Mouse (Mus musculus) MEL (cell line): ENCODE results near the gene Actn1. TPM values are rescaled to one million over a fixed set of nuclear protein-coding genes. Genes with fewer than 3 reads are reported as not detected.

Experiments
- DNase-seq: peaks from one replicate; pipeline ENCODE4 v3.0.0; 2011; ENCODE audit warnings: low read depth, low spot score
- H3K27ac ChIP-seq: 2 replicates; pipeline ENCODE4 v1.5.1; 2012; ENCODE audit warnings: low read depth, mild to moderate bottlenecking, control low read depth, low read length, moderate library complexity; ENCODE audit not compliant: control insufficient read depth
- H3K27me3 ChIP-seq, 2 experiments: fragments of 150-350 bp in 1 of 2; sonication (generic) in 1 of 2; 2 replicates each; pipeline ENCODE4 v1.6.1; 2012; ENCODE audit warnings: low read length in 2 of 2, mild to moderate bottlenecking in 2 of 2, improper control_type of control experiment in 1 of 2, moderate library complexity in 1 of 2; ENCODE audit not compliant: insufficient read depth in 2 of 2, control insufficient read depth in 1 of 2
- H3K36me3 ChIP-seq, 2 experiments: 2 replicates each; pipeline ENCODE4 v1.6.1; 2012 to 2014; ENCODE audit warnings: low read length in 2 of 2, improper control_type of control experiment in 1 of 2, inconsistent platforms in 1 of 2, mild to moderate bottlenecking in 1 of 2; ENCODE audit not compliant: insufficient read depth in 2 of 2, control insufficient read depth in 1 of 2
- H3K4me1 ChIP-seq, 2 experiments: fragments of 150-350 bp in 1 of 2; sonication (generic) in 1 of 2; 2 replicates each; pipeline ENCODE4 v1.6.1; 2012; ENCODE audit warnings: low read length in 2 of 2, improper control_type of control experiment in 1 of 2, mild to moderate bottlenecking in 1 of 2; ENCODE audit not compliant: insufficient read depth in 2 of 2, control insufficient read depth in 1 of 2
- H3K4me3 ChIP-seq, 2 experiments: fragments of 150-350 bp in 1 of 2; sonication (generic) in 1 of 2; 2 replicates each; pipeline ENCODE4 v1.5.1; 2012; ENCODE audit warnings: low read depth in 2 of 2, low read length in 2 of 2, mild to moderate bottlenecking in 2 of 2, moderate library complexity in 2 of 2, control low read depth in 1 of 2, improper control_type of control experiment in 1 of 2; ENCODE audit not compliant: control insufficient read depth in 1 of 2, insufficient read depth in 1 of 2
- H3K79me2 ChIP-seq: 2 replicates; pipeline ENCODE4 v1.6.1; 2012; ENCODE audit warnings: mild to moderate bottlenecking, low read length, moderate library complexity; ENCODE audit not compliant: control insufficient read depth, poor library complexity, insufficient read depth
- H3K9ac ChIP-seq: 2 replicates; pipeline ENCODE4 v1.6.1; 2012; ENCODE audit warnings: low read depth, mild to moderate bottlenecking, control low read depth, low read length, moderate library complexity; ENCODE audit not compliant: control insufficient read depth, poor library complexity, severe bottlenecking
- H3K9me3 ChIP-seq: fragments of 150-350 bp; sonication (generic); replicated peaks from 2 replicates; pipeline ENCODE4 v1.6.1; 2012; ENCODE audit warnings: mild to moderate bottlenecking, low read length, improper control_type of control experiment, moderate library complexity; ENCODE audit not compliant: insufficient read depth
- BHLHE40 ChIP-seq: IDR thresholded peaks from 2 replicates; pipeline ENCODE4 v1.6.1; 2012; ENCODE audit warnings: low read depth, mild to moderate bottlenecking, inconsistent platforms, low read length, improper control_type of control experiment, borderline replicate concordance
- CHD1 ChIP-seq: IDR thresholded peaks from 2 replicates; pipeline ENCODE4 v1.6.1; 2012; ENCODE audit warnings: low read depth, mild to moderate bottlenecking, inconsistent platforms, low read length, improper control_type of control experiment
- CTCF ChIP-seq, 3 experiments: IDR thresholded peaks in 2 of 3; conservative IDR thresholded peaks in 1 of 3; 2 replicates each; pipeline ENCODE4 v1.5.1; 2011 to 2012; ENCODE audit warnings: low read length in 3 of 3, low read depth in 2 of 3, mild to moderate bottlenecking in 2 of 3, improper control_type of control experiment in 1 of 3, inconsistent platforms in 1 of 3, mixed read lengths in 1 of 3, moderate library complexity in 1 of 3; ENCODE audit not compliant: control insufficient read depth in 1 of 3, insufficient read depth in 1 of 3, poor library complexity in 1 of 3, severe bottlenecking in 1 of 3
- E2F4 ChIP-seq: IDR thresholded peaks from 2 replicates; pipeline ENCODE4 v1.6.1; 2011; ENCODE audit warnings: low read depth, low read length, improper control_type of control experiment, borderline replicate concordance
- GABPA ChIP-seq: IDR thresholded peaks from 2 replicates; pipeline ENCODE4 v1.6.1; 2012; ENCODE audit warnings: low read depth, mild to moderate bottlenecking, inconsistent platforms, low read length, improper control_type of control experiment, moderate library complexity
- GATA1 ChIP-seq: IDR thresholded peaks from 2 replicates; pipeline ENCODE4 v1.6.1; 2011; ENCODE audit warnings: low read depth, low read length, improper control_type of control experiment
- HCFC1 ChIP-seq: IDR thresholded peaks from 2 replicates; pipeline ENCODE4 v1.6.1; 2012; ENCODE audit warnings: low read depth, mild to moderate bottlenecking, inconsistent platforms, low read length, improper control_type of control experiment, moderate library complexity
- MAX ChIP-seq: IDR thresholded peaks from 2 replicates; pipeline ENCODE4 v1.6.1; 2011; ENCODE audit warnings: low read length, improper control_type of control experiment
- MEF2A ChIP-seq: IDR thresholded peaks from 2 replicates; pipeline ENCODE4 v1.6.1; 2014; ENCODE audit warnings: low read depth, mild to moderate bottlenecking, inconsistent platforms, low read length, improper control_type of control experiment; ENCODE audit not compliant: poor library complexity, insufficient replicate concordance, severe bottlenecking; ENCODE audit errors: extremely low read depth
- MXI1 ChIP-seq: IDR thresholded peaks from 2 replicates; pipeline ENCODE4 v1.6.1; 2011; ENCODE audit warnings: mild to moderate bottlenecking, low read depth, low read length, improper control_type of control experiment
- MYB ChIP-seq: IDR thresholded peaks from 2 replicates; pipeline ENCODE4 v1.6.1; 2011; ENCODE audit warnings: mild to moderate bottlenecking, low read depth, low read length, improper control_type of control experiment
- MYC ChIP-seq: IDR thresholded peaks from 2 replicates; pipeline ENCODE4 v1.6.1; 2011; ENCODE audit warnings: low read depth, mild to moderate bottlenecking, low read length, improper control_type of control experiment, moderate library complexity
- NELFE ChIP-seq: IDR thresholded peaks from 2 replicates; pipeline ENCODE4 v1.6.1; 2011; ENCODE audit warnings: low read depth, low read length, improper control_type of control experiment
- NRF1 ChIP-seq: IDR thresholded peaks from 2 replicates; pipeline ENCODE4 v1.6.1; 2014; ENCODE audit warnings: low read depth, mild to moderate bottlenecking, inconsistent platforms, low read length, improper control_type of control experiment, moderate library complexity; ENCODE audit not compliant: poor library complexity, insufficient read depth, severe bottlenecking
- POLR2AphosphoS5 ChIP-seq: IDR thresholded peaks from 2 replicates; pipeline ENCODE4 v1.6.1; 2012; ENCODE audit warnings: low read depth, borderline replicate concordance, mild to moderate bottlenecking, inconsistent platforms, low read length, moderate library complexity, mixed read lengths
- RAD21 ChIP-seq: IDR thresholded peaks from 2 replicates; pipeline ENCODE4 v1.6.1; 2011; ENCODE audit warnings: mild to moderate bottlenecking, low read depth, low read length, improper control_type of control experiment
- SIN3A ChIP-seq: IDR thresholded peaks from 2 replicates; pipeline ENCODE4 v1.6.1; 2012; ENCODE audit warnings: low read length, improper control_type of control experiment, inconsistent platforms
- TAL1 ChIP-seq: IDR thresholded peaks from 2 replicates; pipeline ENCODE4 v1.6.1; 2012; ENCODE audit warnings: mild to moderate bottlenecking, inconsistent platforms, low read length, moderate library complexity, mixed read lengths
- TBP ChIP-seq: IDR thresholded peaks from 2 replicates; pipeline ENCODE4 v1.8.0; 2011; ENCODE audit warnings: low read depth, low read length, improper control_type of control experiment
- UBTF ChIP-seq: IDR thresholded peaks from 2 replicates; pipeline ENCODE4 v1.6.1; 2012; ENCODE audit warnings: low read depth, mild to moderate bottlenecking, inconsistent platforms, low read length, improper control_type of control experiment, moderate library complexity, borderline replicate concordance; ENCODE audit not compliant: insufficient read depth
- USF2 ChIP-seq, 2 experiments: IDR thresholded peaks; 2 replicates each; pipeline ENCODE4 v1.6.1; 2011 to 2012; ENCODE audit warnings: improper control_type of control experiment in 2 of 2, low read length in 2 of 2, borderline replicate concordance in 1 of 2, inconsistent platforms in 1 of 2, low read depth in 1 of 2, mild to moderate bottlenecking in 1 of 2; ENCODE audit not compliant: insufficient read depth in 1 of 2
- polyA plus RNA-seq, 2 experiments: library from polyadenylated mRNA; stranded (reverse) in 1 of 2; unstranded in 1 of 2; fragments of >175 nt in 1 of 2; fragments of >200 nt in 1 of 2; gene quantifications; 2 replicates each; pipeline versions ENCODE4 v1.2.1 to v1.2.4; 2012; ENCODE audit warnings: low replicate concordance in 2 of 2, low read depth in 1 of 2; ENCODE audit not compliant: insufficient read length in 2 of 2, insufficient read depth in 1 of 2, missing spikeins in 1 of 2
- total RNA-seq: library from RNA; depleted of rRNA; stranded (reverse); fragments of 300-350 nt; gene quantifications from 2 replicates; pipeline ENCODE4 v1.2.3, GENCODE M21; 2012

The Actn1 gene
- total and polyA plus RNA-seq, 3 experiments, result 7.8 to 27.0 TPM; not detected in 1

GRCm38 (mm10) chr12:80203284-80203683 is 56.9 kb downstream of the Actn1 start:
- no peak for DNase-seq
- H3K9ac ChIP-seq, result no peak overlapping the region

GRCm38 (mm10) chr12:80199738-80200137 is 60.4 kb downstream of the Actn1 start:
- H3K4me1 ChIP-seq, result no peaks in the 10 kb centered on the region
- no peak overlapping the region for H3K4me3 ChIP-seq
- no peaks in the 10 kb centered on the region for H3K79me2 ChIP-seq
- H3K36me3 ChIP-seq, result no peaks in the 10 kb centered on the region
- TF ChIP-seq CTCF (IDR thresholded peaks at IDR 0.05 in 2 of 3, conservative IDR thresholded peaks at IDR 0.05 in 1 of 3; ENCODE audit: control insufficient read depth in 1 of 3, insufficient read depth in 1 of 3, low read depth in 2 of 3, low read length in 3 of 3, poor library complexity in 1 of 3, severe bottlenecking in 1 of 3) (peak; percentile 48 to 61 (median 49)), CHD1 (no peak), RAD21 (no peak), NRF1 (no peak), UBTF (no peak)
- no peaks in the 10 kb centered on the region for H3K27me3 ChIP-seq
- H3K9ac ChIP-seq, result no peak overlapping the region
- no peaks in the 10 kb centered on the region for H3K9me3 ChIP-seq
- H3K27ac ChIP-seq, result no peak overlapping the region
- peak; percentile 30 for DNase-seq

More at GRCm38 (mm10) chr12:80203284-80203683, 56.9 kb downstream of the Actn1 start:
- Histone ChIP-seq H3K27me3 (no peaks in the 10 kb centered on the region), H3K79me2 (no peaks in the 10 kb centered on the region), H3K27ac (no peak overlapping the region), H3K36me3 (no peaks in the 10 kb centered on the region)
- no peak for TF ChIP-seq MYB
- no peak for TF ChIP-seq TBP
- no peak for TF ChIP-seq NRF1
- TF ChIP-seq MAX, result no peak
- no peak for TF ChIP-seq CTCF (IDR thresholded peaks at IDR 0.05 in 2 of 3, conservative IDR thresholded peaks at IDR 0.05 in 1 of 3; ENCODE audit: control insufficient read depth in 1 of 3, insufficient read depth in 1 of 3, low read depth in 2 of 3, low read length in 3 of 3, poor library complexity in 1 of 3, severe bottlenecking in 1 of 3)
- no peak for TF ChIP-seq SIN3A
- no peak for TF ChIP-seq TAL1
- TF ChIP-seq BHLHE40, result no peak
- no peak for TF ChIP-seq MXI1
- TF ChIP-seq UBTF, result no peak
- TF ChIP-seq MYC, result no peak
- TF ChIP-seq NELFE, result no peak
- TF ChIP-seq E2F4, result no peak
- no peak for TF ChIP-seq POLR2AphosphoS5
- TF ChIP-seq MEF2A, result no peak
- no peak for TF ChIP-seq USF2 (IDR thresholded peaks at IDR 0.05; ENCODE audit: borderline replicate concordance in 1 of 2, insufficient read depth in 1 of 2, low read depth in 1 of 2, low read length in 2 of 2)
- TF ChIP-seq GABPA, result no peak
- no peak for TF ChIP-seq HCFC1
- no peak for TF ChIP-seq GATA1
- TF ChIP-seq, all 39 proteins: peak for 0
- Histone ChIP-seq H3K9me3 (no peaks in the 10 kb centered on the region), H3K4me1 (no peaks in the 10 kb centered on the region), H3K4me3 (no peak overlapping the region)
